Mouse (Mus musculus) intestine, embryonic 16.5 days (tissue): ENCODE measurements around the gene Agpat4. TPM values are rescaled to one million over a fixed set of nuclear protein-coding genes. Genes with fewer than 3 reads are reported as not detected.

Source experiments
- ATAC-seq: fragments of 200-750 bp; cut with Nextera tagmentation; 2 replicates; pipeline ENCODE4 v1.8.0; 2017; ENCODE audit warnings: moderate TSS enrichment, moderate library complexity
- H3K27ac ChIP-seq: fragments of 300-500 bp; sonication (generic); 2 replicates; pipeline ENCODE4 v1.5.1; 2014; ENCODE audit warnings: mild to moderate bottlenecking, low read length
- H3K27me3 ChIP-seq: fragments of 300-500 bp; sonication (generic); replicated peaks from 2 replicates; pipeline ENCODE4 v1.6.1; 2014; ENCODE audit warnings: low read length, control low read depth, mixed read lengths; ENCODE audit not compliant: control insufficient read depth, insufficient read depth
- H3K36me3 ChIP-seq: fragments of 300-500 bp; sonication (generic); 2 replicates; pipeline ENCODE4 v1.6.1; 2014; ENCODE audit warnings: low read length, control low read depth; ENCODE audit not compliant: control insufficient read depth, insufficient read depth
- H3K4me1 ChIP-seq: fragments of 300-500 bp; sonication (generic); 2 replicates; pipeline ENCODE4 v1.6.1; 2014; ENCODE audit warnings: low read length, control low read depth, mixed read lengths; ENCODE audit not compliant: control insufficient read depth, insufficient read depth
- H3K4me2 ChIP-seq: fragments of 300-500 bp; sonication (generic); 2 replicates; pipeline ENCODE4 v1.6.1; 2014; ENCODE audit warnings: low read depth, low read length, control low read depth
- H3K4me3 ChIP-seq: fragments of 300-500 bp; sonication (generic); 2 replicates; pipeline ENCODE4 v1.5.1; 2014; ENCODE audit warnings: mild to moderate bottlenecking, low read length
- H3K9ac ChIP-seq: fragments of 300-500 bp; sonication (generic); 2 replicates; pipeline ENCODE4 v1.6.1; 2014; ENCODE audit warnings: low read depth, low read length
- H3K9me3 ChIP-seq: fragments of 300-500 bp; sonication (generic); 2 replicates; pipeline ENCODE4 v1.6.1; 2016; ENCODE audit warnings: low read length, control low read depth; ENCODE audit not compliant: control insufficient read depth
- WGBS: fragments of 180-500 bp; shearing (Covaris S2); extraction: QIAGEN DNeasy Blood & Tissue Kit; methylation state at CpG from one replicate; pipeline ENCODE4 v1.1.7; 2014; 5-methylcytosine and 5-hydroxymethylcytosine counted together
- polyA plus RNA-seq: library from polyadenylated mRNA; unstranded; fragments of >200 nt; fragmentation: Nextera tagmentation; extraction: Ambion mirVana; gene quantifications from 2 replicates; pipeline ENCODE4 v1.2.1, GENCODE M21; 2015

The Agpat4 gene
- polyA plus RNA-seq, 1 experiment from 2014 or later = 19.2 TPM

DNA sequence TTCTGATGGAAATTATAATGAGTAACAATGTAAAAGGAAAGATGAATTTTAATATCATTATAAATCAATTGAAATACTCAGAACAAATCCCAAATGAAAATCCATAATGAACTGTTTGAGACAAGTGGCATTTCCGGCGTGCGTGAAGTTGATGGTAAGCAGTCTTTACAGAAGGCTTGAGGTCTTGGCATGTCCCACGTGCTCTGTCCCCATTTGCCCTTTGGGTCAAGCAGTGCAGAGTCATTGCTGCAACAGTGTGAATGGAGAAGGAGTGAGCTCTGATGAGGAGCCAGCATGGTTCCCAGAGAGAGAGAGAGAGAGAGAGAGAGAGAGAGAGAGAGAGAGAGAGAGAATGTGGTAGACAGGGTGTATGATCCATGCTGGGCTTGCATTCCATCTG lies 37.4 kb downstream of the Agpat4 start:
- WGBS = 82% methylated on average over 4 of the region's 4 CpGs
- ATAC-seq = no peak
- no peak overlapping the region for H3K27ac ChIP-seq
- H3K27me3 ChIP-seq = no peaks in the 10 kb centered on the region
- H3K36me3 ChIP-seq = peaks cover 3% of the 10 kb centered on the region
- no peaks in the 10 kb centered on the region for H3K9me3 ChIP-seq
- no peak overlapping the region for H3K9ac ChIP-seq
- H3K4me2 ChIP-seq = no peak overlapping the region
- H3K4me3 ChIP-seq = no peak overlapping the region
- no peaks in the 10 kb centered on the region for H3K4me1 ChIP-seq

DNA sequence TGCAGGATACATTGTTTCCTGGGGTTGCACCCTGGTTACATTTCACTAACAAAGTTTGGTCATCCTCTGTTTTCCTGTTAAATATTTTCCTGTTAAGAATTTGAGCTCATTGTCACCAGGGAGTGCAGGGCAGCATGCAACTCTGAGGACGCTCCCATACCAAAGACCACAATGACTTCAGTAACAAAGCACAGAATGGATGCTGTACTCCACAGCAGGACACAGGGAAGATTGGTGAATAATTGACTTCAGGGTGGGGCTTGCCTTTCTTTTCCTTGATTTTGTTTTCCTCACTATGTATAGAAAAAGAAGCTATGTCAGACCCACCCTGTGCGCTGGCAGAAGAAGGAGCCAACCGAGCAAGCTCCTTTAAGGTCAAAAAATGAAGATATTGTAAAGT lies 38.2 kb downstream of the Agpat4 start:
- H3K36me3 ChIP-seq = peaks cover 3% of the 10 kb centered on the region
- ATAC-seq = no peak
- no peak overlapping the region for H3K27ac ChIP-seq
- no peaks in the 10 kb centered on the region for H3K27me3 ChIP-seq
- H3K9ac ChIP-seq = no peak overlapping the region
- 83% methylated on average over 3 of the region's 3 CpGs for WGBS
- no peak overlapping the region for H3K4me3 ChIP-seq
- no peak overlapping the region for H3K4me2 ChIP-seq
- H3K4me1 ChIP-seq = no peaks in the 10 kb centered on the region
- H3K9me3 ChIP-seq = no peaks in the 10 kb centered on the region

DNA sequence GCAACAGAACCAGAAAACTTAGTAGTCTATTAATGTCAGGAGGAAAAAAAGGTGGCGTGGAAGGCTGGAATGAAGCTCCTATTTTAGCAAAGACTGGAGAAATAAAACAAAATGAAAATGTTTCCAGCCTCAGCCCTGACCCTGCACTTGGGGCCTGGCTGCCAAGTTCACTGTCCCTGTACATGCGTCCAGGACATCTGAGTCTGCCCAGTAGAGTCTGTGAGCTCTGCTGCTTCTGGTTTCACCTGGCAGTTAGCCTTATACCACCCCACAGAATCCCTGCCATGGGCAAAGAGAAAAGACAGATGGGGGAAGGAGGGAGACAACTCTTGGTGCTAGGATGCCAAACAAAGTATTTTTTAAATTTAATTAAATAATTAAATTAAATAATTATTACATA lies 38.7 kb downstream of the Agpat4 start:
- 91% methylated on average over 2 of the region's 2 CpGs for WGBS
- H3K36me3 ChIP-seq = peaks cover under 1% of the 10 kb centered on the region

DNA sequence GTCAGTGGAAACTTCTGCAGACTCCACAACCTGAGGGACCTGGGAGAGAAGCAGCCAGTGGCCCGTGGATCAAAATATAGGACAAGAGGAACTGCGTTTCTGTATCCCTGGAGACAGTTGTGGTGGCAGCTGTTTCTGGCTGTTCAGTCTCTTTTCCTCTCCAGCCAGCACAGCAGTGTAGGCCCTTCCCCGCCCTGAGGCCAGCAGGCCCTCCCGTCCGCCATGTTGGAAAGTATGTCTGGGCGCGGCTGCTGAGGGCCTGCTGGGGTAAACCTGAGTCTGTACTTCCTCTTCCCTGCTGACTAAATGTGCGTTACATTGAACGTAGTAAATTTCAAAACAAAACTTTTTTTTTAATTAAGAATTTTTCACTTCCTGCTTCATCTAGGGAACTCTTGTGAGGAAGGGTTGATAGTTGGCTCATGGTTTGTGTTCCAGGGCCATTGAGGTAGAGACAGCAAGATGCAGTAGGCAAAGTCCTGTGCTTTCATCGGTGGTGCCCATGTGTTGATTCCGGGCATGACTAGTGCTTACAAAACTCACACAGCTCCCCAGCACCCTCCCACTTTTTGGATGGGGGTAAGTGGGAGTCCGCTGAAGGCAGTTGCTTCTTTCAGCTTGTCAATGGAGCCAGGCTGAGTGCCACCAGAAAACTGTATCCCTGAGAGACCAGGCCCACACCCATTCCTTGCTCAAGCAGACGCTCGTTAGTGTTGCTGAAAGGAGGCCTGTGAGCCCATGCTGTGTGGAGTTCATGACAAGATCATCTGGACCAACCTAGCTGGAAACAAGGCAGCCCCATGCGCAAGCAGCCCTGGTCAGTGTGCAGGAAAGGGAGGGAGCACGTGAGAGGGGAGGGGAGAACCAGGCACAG lies 40.9 kb downstream of the Agpat4 start:
- Histone ChIP-seq H3K4me3 (no peak overlapping the region), H3K4me2 (no peak overlapping the region), H3K9me3 (no peaks in the 10 kb centered on the region), H3K27ac (no peak overlapping the region), H3K9ac (no peak overlapping the region), H3K36me3 (no peaks in the 10 kb centered on the region; the same call in 1 of the 2 replicates), H3K27me3 (no peaks in the 10 kb centered on the region), H3K4me1 (0 out of 2 replicates have a peak, but pooled peaks cover 5% of the 10 kb centered on the region)
- ATAC-seq = no peak
- 91% methylated on average over 16 of the region's 16 CpGs for WGBS

More for the DNA sequence above, 38.7 kb downstream of the Agpat4 start:
- no peak overlapping the region for H3K27ac ChIP-seq
- no peaks in the 10 kb centered on the region for H3K9me3 ChIP-seq
- H3K4me3 ChIP-seq = no peak overlapping the region
- H3K4me2 ChIP-seq = no peak overlapping the region
- no peaks in the 10 kb centered on the region for H3K27me3 ChIP-seq
- no peak overlapping the region for H3K9ac ChIP-seq
- H3K4me1 ChIP-seq = no peaks in the 10 kb centered on the region
- no peak for ATAC-seq

DNA sequence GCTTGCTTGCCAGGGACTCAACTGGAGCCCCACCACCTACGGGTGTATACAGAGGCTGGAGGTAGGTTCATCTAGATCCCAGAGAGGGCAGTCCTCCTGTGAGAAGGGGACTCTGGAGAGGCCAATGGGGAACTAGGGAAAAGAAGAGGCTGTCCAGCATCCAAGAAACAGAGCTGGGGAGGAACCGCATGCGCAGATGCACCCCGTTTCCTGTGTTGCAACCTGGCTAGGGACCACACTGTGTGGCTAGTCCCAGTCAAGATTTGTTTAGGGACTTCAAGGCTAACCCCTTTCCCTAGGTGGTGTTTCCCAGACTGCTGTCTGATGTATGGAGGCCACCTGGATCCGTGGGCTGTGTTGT lies 41.5 kb downstream of the Agpat4 start:
- H3K27me3 ChIP-seq = no peaks in the 10 kb centered on the region
- no peaks in the 10 kb centered on the region; the same call in 1 of the 2 replicates for H3K36me3 ChIP-seq
- H3K27ac ChIP-seq = no peak overlapping the region
- H3K9me3 ChIP-seq = no peaks in the 10 kb centered on the region
- WGBS = 95% methylated on average over 5 of the region's 5 CpGs
- ATAC-seq = no peak
- H3K4me3 ChIP-seq = no peak overlapping the region
- 0 out of 2 replicates have a peak, but pooled peaks cover 5% of the 10 kb centered on the region for H3K4me1 ChIP-seq
- H3K9ac ChIP-seq = no peak overlapping the region
- H3K4me2 ChIP-seq = no peak overlapping the region

DNA sequence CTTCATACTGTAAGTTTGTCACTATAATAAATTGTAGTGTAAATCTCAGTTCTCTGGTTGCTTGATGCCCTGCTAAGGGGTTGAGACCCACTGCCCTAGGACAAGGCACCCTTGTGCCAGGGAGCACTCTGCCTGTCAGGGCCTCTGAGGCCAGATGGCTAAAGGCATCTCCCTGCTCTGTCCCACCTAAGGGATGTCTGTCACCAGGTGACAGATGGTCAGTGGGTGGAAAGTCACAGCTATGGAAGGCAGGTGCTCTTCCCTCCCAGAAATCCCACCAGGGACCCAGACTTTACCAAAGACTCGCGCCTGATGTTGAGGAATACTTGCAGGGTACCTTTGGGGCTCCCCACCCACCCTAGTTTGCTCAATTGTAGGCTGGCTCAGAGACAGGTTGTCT lies 42.0 kb downstream of the Agpat4 start:
- ATAC-seq = no peak
- H3K36me3 ChIP-seq = no peaks in the 10 kb centered on the region; the same call in 1 of the 2 replicates
- H3K9me3 ChIP-seq = no peaks in the 10 kb centered on the region
- WGBS = 92% methylated on average over 2 of the region's 2 CpGs
- H3K27ac ChIP-seq = no peak overlapping the region
- H3K4me1 ChIP-seq = 0 out of 2 replicates have a peak, but pooled peaks cover 5% of the 10 kb centered on the region
- no peak overlapping the region for H3K4me3 ChIP-seq
- H3K4me2 ChIP-seq = no peak overlapping the region
- H3K27me3 ChIP-seq = no peaks in the 10 kb centered on the region
- no peak overlapping the region for H3K9ac ChIP-seq

DNA sequence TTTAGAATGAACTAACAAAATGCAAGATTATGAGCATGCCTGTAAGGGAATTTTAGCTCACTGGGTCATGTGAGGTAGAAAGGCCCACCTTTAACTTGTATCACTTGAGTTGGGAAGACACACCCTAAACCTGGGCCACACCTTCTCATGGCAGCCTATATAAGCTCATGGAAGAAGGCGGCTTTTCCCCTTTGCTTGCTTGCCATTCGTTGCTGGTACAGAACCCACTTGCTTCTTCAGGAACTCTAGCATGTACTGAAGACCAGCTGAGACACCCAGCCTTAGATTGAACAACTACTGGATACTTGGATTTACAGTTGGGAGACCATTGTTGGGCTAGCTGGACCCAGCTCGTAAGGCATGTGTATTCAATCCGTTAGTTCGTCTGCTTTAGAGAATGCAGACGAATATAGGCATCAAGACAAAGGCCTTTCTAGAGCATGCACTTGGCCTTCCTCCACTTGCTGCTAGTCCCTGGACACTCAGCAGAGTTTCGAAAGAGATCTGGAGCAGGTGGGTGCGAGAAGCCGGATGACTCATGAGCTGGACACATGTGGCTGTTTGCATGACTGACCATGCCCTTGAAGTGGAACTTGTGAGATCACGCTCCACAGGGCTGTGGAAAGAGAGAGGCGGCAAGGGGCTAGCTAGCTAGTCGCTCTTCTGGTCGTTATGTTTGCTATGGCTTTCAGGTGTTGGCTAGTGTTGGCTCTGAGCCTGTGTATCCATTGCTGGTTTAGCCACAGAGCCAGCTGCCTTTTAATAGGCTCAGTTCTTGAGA lies 42.7 kb downstream of the Agpat4 start:
- Histone ChIP-seq H3K4me3 (no peak overlapping the region), H3K27me3 (no peaks in the 10 kb centered on the region), H3K4me1 (0 out of 2 replicates have a peak, but pooled peaks cover 5% of the 10 kb centered on the region), H3K9ac (no peak overlapping the region), H3K27ac (no peak overlapping the region), H3K36me3 (no peaks in the 10 kb centered on the region; the same call in 1 of the 2 replicates), H3K9me3 (no peaks in the 10 kb centered on the region), H3K4me2 (no peak overlapping the region)
- WGBS = 93% methylated on average over 13 of the region's 13 CpGs
- ATAC-seq = no peak

DNA sequence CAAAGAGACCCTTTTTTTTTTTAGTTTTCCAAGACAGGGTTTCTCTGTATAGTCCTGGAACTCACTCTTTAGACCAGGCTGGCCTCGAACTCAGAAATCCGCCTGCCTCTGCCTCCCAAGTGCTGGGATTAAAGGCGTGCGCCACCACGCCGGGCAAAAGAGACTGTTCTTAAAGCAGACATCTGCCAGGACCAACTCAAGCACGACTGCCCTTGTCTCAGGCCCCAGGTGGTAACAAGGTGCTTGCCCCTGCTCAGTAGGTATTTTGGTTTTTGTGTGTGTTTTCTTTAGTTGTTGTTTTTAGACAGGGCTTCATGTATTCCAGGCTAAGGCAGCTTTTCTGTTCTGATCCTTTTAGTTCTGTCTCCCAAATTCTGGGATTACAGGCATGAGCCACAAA lies 43.4 kb downstream of the Agpat4 start:
- 91% methylated on average over 7 of the region's 7 CpGs for WGBS
- no peak overlapping the region for H3K4me3 ChIP-seq
- H3K9ac ChIP-seq = no peak overlapping the region
- 0 out of 2 replicates have a peak, but pooled peaks cover 5% of the 10 kb centered on the region for H3K4me1 ChIP-seq
- H3K36me3 ChIP-seq = no peaks in the 10 kb centered on the region; the same call in 1 of the 2 replicates
- ATAC-seq = no peak
- H3K9me3 ChIP-seq = no peaks in the 10 kb centered on the region
- H3K4me2 ChIP-seq = no peak overlapping the region
- no peaks in the 10 kb centered on the region for H3K27me3 ChIP-seq
- H3K27ac ChIP-seq = no peak overlapping the region

DNA sequence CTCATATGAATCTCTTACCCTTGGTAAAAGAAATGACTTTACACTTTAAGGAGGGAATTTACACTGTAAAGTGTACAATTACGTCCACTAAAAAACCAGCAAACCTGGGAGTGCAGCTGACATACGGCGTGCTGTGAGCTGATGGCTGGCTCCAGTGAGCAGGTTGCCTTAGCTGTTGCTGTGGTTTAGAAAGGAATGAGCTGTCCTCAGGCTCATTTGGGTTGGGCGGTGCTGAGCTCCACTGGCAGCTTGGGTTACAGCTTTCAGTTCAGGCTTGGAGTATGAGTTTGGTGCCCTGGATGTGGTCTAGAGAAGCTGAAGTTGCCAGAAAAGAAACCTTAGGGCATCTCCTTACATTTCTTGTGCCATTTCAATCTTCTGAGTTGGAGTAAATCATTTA lies 44.3 kb downstream of the Agpat4 start:
- WGBS = 81% methylated on average over 4 of the region's 4 CpGs
- no peaks in the 10 kb centered on the region; the same call in 1 of the 2 replicates for H3K36me3 ChIP-seq
- 0 out of 2 replicates have a peak, but pooled peaks cover 5% of the 10 kb centered on the region for H3K4me1 ChIP-seq
- H3K9me3 ChIP-seq = no peaks in the 10 kb centered on the region
- no peaks in the 10 kb centered on the region for H3K27me3 ChIP-seq
- no peak overlapping the region for H3K9ac ChIP-seq
- H3K4me2 ChIP-seq = no peak overlapping the region
- H3K27ac ChIP-seq = no peak overlapping the region
- no peak overlapping the region for H3K4me3 ChIP-seq
- ATAC-seq = no peak
